Mouse (Mus musculus): ENCODE measurements around the gene Gcfc2.

DNA sequence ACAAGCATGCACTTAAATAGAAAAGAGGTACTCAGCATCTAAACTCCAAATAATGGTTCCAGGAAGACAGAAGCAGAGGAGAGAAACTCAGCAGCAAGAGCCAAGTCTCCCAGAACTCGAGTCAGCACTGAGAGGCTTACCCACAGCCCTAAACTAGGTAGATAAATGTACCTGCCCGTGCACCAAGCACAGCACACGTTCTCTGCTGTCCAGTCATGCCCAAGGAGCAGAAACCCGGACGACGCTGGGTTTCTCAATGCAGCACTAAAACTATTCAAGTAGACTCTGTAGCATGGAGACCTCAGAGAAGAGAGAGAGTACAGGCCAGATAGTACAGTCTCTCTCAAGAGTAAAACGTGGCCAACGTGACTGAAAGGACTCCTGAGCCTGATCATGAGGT is 36.4 kb downstream of the Gcfc2 start:
- no peak for TF ChIP-seq CTCF (IDR thresholded peaks at IDR 0.05; ENCODE audit: low read depth, low read length)
- TF ChIP-seq POLR2A (IDR thresholded peaks at IDR 0.05; ENCODE audit: extremely low read depth, insufficient read depth, low read length), result no peak

Measured in liver, adult 2 months (tissue).